Mouse (Mus musculus): ENCODE measurements around the gene Rbm8a.
"Not testable (repeated sequence)": the region's sequence is repeated elsewhere in the genome, so short reads cannot be mapped to it uniquely, and the experiment has no call there.

The Rbm8a gene

GRCm38 (mm10) chr3:96603311-96603710, 26.4 kb upstream of the Rbm8a start:
- DNase-seq (ENCODE audit: low spot score in 2 of 2), result no peak

- not testable (repeated sequence) for DNase-seq (ENCODE audit: low spot score in 2 of 2)
Observed at GRCm38 (mm10) chr3:96606007-96606406, 23.7 kb upstream of the Rbm8a start.

- DNase-seq (ENCODE audit: low spot score in 2 of 2), result no peak
Observed at GRCm38 (mm10) chr3:96606618-96607017, 23.1 kb upstream of the Rbm8a start.

GRCm38 (mm10) chr3:96617941-96618340, 11.8 kb upstream of the Rbm8a start:
- DNase-seq (ENCODE audit: low spot score in 2 of 2), result no peak

- no peak for DNase-seq (ENCODE audit: low spot score in 2 of 2)
Observed at GRCm38 (mm10) chr3:96623201-96623600, 6.5 kb upstream of the Rbm8a start.

- DNase-seq (ENCODE audit: low spot score in 2 of 2), result no peak
Observed at GRCm38 (mm10) chr3:96632058-96632457, 2.3 kb downstream of the Rbm8a start.

DNA sequence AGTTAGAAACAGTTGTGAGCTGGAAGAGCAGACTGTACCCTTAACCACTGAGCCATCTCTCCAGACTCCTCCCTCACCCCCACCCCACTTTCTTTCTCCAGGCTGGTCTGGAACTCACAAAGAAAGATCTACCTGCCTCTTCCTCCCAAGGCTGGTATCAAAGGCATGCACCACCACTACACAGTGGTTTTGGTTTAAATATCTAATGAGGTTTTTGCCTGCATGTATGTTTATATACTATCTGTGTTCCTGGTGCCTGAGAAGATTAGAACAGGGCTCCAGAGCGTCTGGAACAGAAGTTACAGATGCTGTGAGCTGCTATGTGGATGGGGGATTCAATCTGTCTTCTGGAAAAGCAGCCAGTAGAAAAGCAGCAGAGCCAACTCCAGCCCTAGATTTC, 4.3 kb downstream of the Rbm8a start:
- no peak for DNase-seq (ENCODE audit: low spot score in 2 of 2)

DNA sequence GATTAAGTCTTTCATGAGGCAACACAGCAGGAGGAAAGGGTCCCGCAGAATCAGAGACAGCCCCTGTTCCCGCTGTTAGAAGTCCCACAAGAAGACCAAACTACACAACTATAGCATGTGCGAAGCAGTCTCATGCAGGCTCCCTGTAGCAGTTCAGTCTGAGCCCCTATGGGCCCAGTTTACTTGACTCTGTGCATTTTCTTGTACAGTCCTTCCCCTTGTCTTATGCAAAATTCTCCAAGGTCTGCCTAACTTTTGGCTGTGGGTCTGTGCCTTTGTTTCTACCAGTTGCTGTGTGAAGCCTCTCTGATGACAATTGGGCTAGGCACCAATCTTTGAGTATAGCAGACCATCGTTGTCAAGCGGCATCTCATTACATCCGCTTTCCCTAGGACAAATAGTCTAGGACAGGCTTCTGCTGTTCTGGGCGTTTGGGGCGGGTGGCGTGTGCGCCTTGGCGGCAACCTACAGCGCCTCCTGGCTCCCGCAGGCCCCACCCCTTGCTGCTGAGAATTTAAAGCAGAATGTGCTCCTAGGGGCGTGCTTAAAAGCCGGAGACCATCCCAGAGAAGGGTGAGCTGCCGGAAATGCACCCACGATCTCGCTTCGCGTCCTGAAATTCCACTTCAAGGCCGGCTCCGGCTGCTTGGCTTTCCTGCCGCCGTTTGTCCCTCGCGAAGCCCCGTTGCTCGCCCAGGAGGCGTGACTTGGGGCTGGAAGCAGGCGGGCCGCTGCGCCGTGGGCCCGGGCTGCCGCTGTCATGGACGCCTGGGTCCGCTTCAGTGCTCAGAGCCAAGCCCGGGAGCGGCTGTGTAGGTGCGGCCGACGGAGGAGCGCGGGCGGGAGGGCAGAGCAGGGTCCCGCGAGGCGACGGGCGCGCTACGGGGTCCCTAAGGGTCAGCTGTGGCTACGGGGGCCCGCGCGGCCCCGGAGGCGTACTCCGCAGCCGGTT, 5.5 kb downstream of the Rbm8a start, which contains the start of the genes Pex11b and Gm42957:
Gene Pex11b (plus strand): TSS at position 449 of the 952 bp plus-strand sequence.
Gene Gm42957 (plus strand): TSS at position 547 of the 952 bp plus-strand sequence.
- peak; percentile 85 to 93 for DNase-seq (ENCODE audit: low spot score in 2 of 2)

- no peak for DNase-seq (ENCODE audit: low spot score in 2 of 2)
Observed at GRCm38 (mm10) chr3:96635906-96636305, 6.2 kb downstream of the Rbm8a start.

DNA sequence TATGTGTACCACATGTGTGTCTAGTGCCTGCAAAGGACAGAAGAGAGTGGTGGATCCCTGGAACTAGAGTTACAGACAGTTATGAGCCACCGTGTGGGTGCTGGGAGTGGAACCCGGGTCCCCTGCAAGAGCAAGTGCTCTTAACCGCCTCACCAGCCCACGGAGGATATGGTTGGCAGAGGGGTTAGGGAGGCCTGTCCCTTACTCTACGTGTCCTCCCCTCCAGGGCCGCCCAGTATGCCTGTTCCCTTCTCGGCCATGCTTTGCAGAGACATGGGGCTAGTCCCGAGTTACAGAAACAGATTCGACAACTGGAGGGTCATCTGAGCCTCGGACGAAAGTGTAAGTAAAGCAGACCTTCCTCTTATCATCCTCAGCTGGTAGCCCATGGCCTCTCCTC, 6.7 kb downstream of the Rbm8a start:
- no peak for DNase-seq (ENCODE audit: low spot score in 2 of 2)

GRCm38 (mm10) chr3:96639219-96639618, 9.5 kb downstream of the Rbm8a start:
- peak; percentile 37 to 42 for DNase-seq (ENCODE audit: low spot score in 2 of 2)

GRCm38 (mm10) chr3:96645018-96645649, 15.4 kb downstream of the Rbm8a start, which contains the start of gene Itga10:
TSS of gene Itga10 (plus strand) at chr3:96645584.
- DNase-seq (ENCODE audit: low spot score in 2 of 2), result no peak

GRCm38 (mm10) chr3:96647365-96647764, 17.6 kb downstream of the Rbm8a start:
- no peak for DNase-seq (ENCODE audit: low spot score in 2 of 2)

GRCm38 (mm10) chr3:96660901-96661300, 31.2 kb downstream of the Rbm8a start:
- no peak for DNase-seq (ENCODE audit: low spot score in 2 of 2)

GRCm38 (mm10) chr3:96662731-96663316, 33.1 kb downstream of the Rbm8a start:
- DNase-seq (ENCODE audit: low spot score in 2 of 2), result no peak

DNA sequence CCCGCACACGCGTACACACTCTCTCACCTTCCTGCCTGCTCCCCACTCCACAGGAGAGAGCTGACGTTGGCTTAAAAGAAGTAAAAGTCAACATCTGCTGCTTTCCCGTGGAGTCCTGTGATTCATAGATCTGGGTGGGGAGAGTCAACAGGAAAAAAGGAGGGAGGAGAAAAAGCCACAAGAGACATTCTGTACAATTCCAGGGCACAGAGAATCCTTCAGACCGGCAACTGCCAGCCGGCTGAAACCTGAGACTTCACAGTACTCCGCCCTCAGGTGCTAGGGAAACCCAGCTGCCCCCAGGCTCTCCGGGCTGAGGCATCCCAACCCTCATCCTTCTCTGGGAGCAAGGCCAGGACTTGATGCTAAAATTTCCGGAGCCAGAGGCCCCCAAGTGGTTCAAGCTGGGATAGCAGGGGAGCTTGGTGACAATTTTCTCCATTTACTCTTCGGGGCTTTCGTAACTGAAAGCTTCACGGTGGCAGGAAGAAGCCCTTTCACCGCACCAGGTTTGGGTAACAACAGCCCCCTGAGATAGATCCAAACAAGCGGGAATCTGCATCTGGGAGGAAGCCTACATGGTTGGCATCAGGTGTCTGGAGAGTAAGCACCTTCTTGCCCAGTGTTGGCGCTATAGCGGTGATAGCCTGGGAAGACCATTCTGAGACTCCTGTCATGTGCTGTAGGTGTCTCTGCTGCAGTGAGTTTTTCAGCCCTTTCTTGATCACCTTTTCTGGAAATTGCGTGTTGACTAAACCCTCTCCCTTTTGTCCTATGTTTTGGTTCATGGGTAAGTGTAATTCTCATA, 33.9 kb downstream of the Rbm8a start:
- DNase-seq (ENCODE audit: low spot score in 2 of 2), result peak; percentile 71 to 75

GRCm38 (mm10) chr3:96665732-96666363, 36.1 kb downstream of the Rbm8a start:
- DNase-seq (ENCODE audit: low spot score in 2 of 2), result not testable (repeated sequence)

- no peak for DNase-seq (ENCODE audit: low spot score in 2 of 2)
Observed at GRCm38 (mm10) chr3:96666916-96667315, 37.2 kb downstream of the Rbm8a start.

DNA sequence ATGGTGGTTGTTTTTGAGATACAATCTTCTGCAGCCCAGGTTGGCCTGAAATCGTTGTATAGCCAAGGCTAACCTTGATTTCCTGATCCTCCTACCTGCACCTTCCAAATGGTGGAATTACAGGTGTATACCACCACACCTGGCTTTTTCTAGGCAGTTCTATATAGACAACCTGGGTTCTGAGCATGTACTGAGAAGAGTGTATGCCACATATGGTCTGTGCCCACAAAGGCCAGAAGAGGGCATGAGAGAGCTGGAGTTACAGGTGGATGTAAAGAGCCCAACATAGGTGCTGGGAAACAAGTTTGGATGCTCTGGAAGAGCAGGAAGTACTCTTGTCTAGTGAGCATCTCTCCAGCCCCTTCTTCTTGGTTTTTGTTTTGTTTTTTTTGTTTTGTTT, 37.6 kb downstream of the Rbm8a start:
- DNase-seq (ENCODE audit: low spot score in 2 of 2), result no peak

GRCm38 (mm10) chr3:96668424-96669067, 38.8 kb downstream of the Rbm8a start:
- no peak for DNase-seq (ENCODE audit: low spot score in 2 of 2)
